Mouse (Mus musculus): ENCODE results near the gene Ppp2ca.

DNA sequence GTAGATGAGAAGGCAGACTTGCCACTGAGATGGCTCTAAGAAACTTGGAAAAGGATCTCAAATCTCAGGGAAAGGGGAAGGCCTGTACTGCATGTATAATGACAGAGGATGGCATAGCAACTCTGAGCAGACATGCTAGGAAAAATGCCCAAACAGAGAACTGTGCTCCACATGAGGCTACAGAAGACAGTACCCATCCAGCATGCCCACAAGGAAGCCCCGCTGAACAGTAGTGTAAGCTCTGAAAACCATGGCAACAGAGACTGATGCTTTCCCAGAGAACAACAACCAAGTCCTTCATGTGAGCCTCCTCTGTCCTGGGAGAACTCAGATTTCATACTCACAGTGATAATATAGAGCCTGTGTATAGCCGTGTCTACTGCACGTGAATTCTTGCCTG is 43.8 kb upstream of the Ppp2ca start:
- TF ChIP-seq POLR2A (IDR thresholded peaks at IDR 0.05; ENCODE audit: borderline replicate concordance, extremely low read depth, insufficient read depth, insufficient read length, poor library complexity, severe bottlenecking) (no peak), CTCF (IDR thresholded peaks at IDR 0.05; ENCODE audit: borderline replicate concordance, extremely low read depth, insufficient read depth, insufficient read length) (no peak)

Data from brain, embryonic 14.5 days (tissue).